Mouse (Mus musculus) liver, embryonic 14.5 days (tissue): Measurements from ENCODE around the gene Snta1.

ENCODE experiments used
- CTCF ChIP-seq: IDR thresholded peaks from 2 replicates; pipeline ENCODE4 v1.5.1; 2016; ENCODE audit warnings: antibody characterized with exemption, low read depth, control low read depth
- EP300 ChIP-seq: IDR thresholded peaks from 2 replicates; pipeline ENCODE4 v1.6.1; 2016; ENCODE audit warnings: antibody characterized with exemption, low read depth

GRCm38 (mm10) chr2:154338161-154338560 is 69.7 kb downstream of the Snta1 start:
- TF ChIP-seq CTCF (no peak), EP300 (no peak)
